Mouse (Mus musculus) stomach, postnatal 0 days (tissue): ENCODE data around the gene Ptprk. TPM values are rescaled to one million over a fixed set of nuclear protein-coding genes. Genes with fewer than 3 reads are reported as not detected.

Source experiments
- ATAC-seq: fragments of 200-750 bp; cut with Nextera tagmentation; 2 replicates; pipeline ENCODE4 v1.8.0; 2017; ENCODE audit not compliant: low FRiP score, low TSS enrichment
- DNase-seq: peaks from one replicate; pipeline ENCODE4 v3.0.0-alpha.2; 2016; ENCODE audit warnings: low spot score
- H3K27ac ChIP-seq: fragments of 300-500 bp; sonication (generic); replicated peaks from 2 replicates; pipeline ENCODE4 v1.5.1; 2014; ENCODE audit warnings: mild to moderate bottlenecking, control low read depth
- H3K27me3 ChIP-seq: fragments of 300-500 bp; sonication (generic); 2 replicates; pipeline ENCODE4 v1.6.1; 2014; ENCODE audit warnings: low read length; ENCODE audit not compliant: control insufficient read depth, insufficient read depth
- H3K36me3 ChIP-seq: fragments of 300-500 bp; sonication (generic); 2 replicates; pipeline ENCODE4 v1.6.1; 2014; ENCODE audit warnings: low read length, mixed read lengths; ENCODE audit not compliant: control insufficient read depth, insufficient read depth
- H3K4me1 ChIP-seq: fragments of 300-500 bp; sonication (generic); replicated peaks from 2 replicates; pipeline ENCODE4 v1.6.1; 2014; ENCODE audit warnings: antibody characterized with exemption; ENCODE audit not compliant: control insufficient read depth, insufficient read depth
- H3K4me2 ChIP-seq: fragments of 300-500 bp; sonication (generic); replicated peaks from 2 replicates; pipeline ENCODE4 v1.6.1; 2014; ENCODE audit warnings: low read depth, mild to moderate bottlenecking, control low read depth, moderate library complexity
- H3K4me3 ChIP-seq: fragments of 300-500 bp; sonication (generic); 2 replicates; pipeline ENCODE4 v1.5.1; 2014; ENCODE audit warnings: low read depth, low read length, control low read depth
- H3K9ac ChIP-seq: fragments of 300-500 bp; sonication (generic); 2 replicates; pipeline ENCODE4 v1.6.1; 2014; ENCODE audit warnings: mild to moderate bottlenecking, low read length, control low read depth, mixed read lengths
- H3K9me3 ChIP-seq: fragments of 300-500 bp; sonication (generic); 2 replicates; pipeline ENCODE4 v1.6.1; 2016; ENCODE audit warnings: low read length; ENCODE audit not compliant: control insufficient read depth
- CTCF ChIP-seq: IDR thresholded peaks from 2 replicates; pipeline ENCODE4 v1.5.1; 2016; ENCODE audit warnings: antibody characterized with exemption, low read depth, mild to moderate bottlenecking, moderate library complexity
- EP300 ChIP-seq: optimal IDR thresholded peaks from 2 replicates; pipeline ENCODE3; 2016; ENCODE audit warnings: antibody characterized with exemption
- WGBS: fragments of 180-500 bp; shearing (Covaris S2); extraction: QIAGEN DNeasy Blood & Tissue Kit; methylation state at CpG from one replicate; pipeline ENCODE4 v1.1.7; 2014; 5-methylcytosine and 5-hydroxymethylcytosine counted together
- polyA plus RNA-seq: library from polyadenylated mRNA; unstranded; fragments of >200 nt; fragmentation: Nextera tagmentation; extraction: Ambion mirVana; gene quantifications from 2 replicates; pipeline ENCODE4 v1.2.1, GENCODE M21; 2015

Gene Ptprk
- polyA plus RNA-seq, 1 experiment from 2014 or later = 26.9 TPM

- no peaks in the 10 kb centered on the region for H3K4me1 ChIP-seq
- no peak overlapping the region for H3K27ac ChIP-seq
- ATAC-seq (no peak), DNase-seq (no peak)
- H3K9ac ChIP-seq = no peak overlapping the region
- H3K27me3 ChIP-seq = no peaks in the 10 kb centered on the region
- WGBS = 74% methylated on average over 4 of the region's 4 CpGs
- no peak overlapping the region for H3K4me2 ChIP-seq
- TF ChIP-seq EP300 (no peak), CTCF (no peak)
- peaks cover 3% of the 10 kb centered on the region; the same call in 1 of the 2 replicates for H3K36me3 ChIP-seq
- no peaks in the 10 kb centered on the region for H3K9me3 ChIP-seq
- no peak overlapping the region for H3K4me3 ChIP-seq
These were observed 512.0 kb downstream of the Ptprk start for GRCm38 (mm10) chr10:28586565-28587138.

- no peak overlapping the region for H3K4me3 ChIP-seq
- TF ChIP-seq CTCF = no peak
- TF ChIP-seq EP300 = no peak
- DNase-seq (no peak), ATAC-seq (no peak)
- H3K4me2 ChIP-seq = no peak overlapping the region
- H3K36me3 ChIP-seq = no peaks in the 10 kb centered on the region
- H3K27me3 ChIP-seq = no peaks in the 10 kb centered on the region
- H3K9ac ChIP-seq = no peak overlapping the region
- H3K27ac ChIP-seq = no peak overlapping the region
- H3K9me3 ChIP-seq = no peaks in the 10 kb centered on the region
- 79% methylated on average over 4 of the region's 4 CpGs for WGBS
- no peaks in the 10 kb centered on the region for H3K4me1 ChIP-seq
These were observed 513.8 kb downstream of the Ptprk start for GRCm38 (mm10) chr10:28588401-28588800.

DNA sequence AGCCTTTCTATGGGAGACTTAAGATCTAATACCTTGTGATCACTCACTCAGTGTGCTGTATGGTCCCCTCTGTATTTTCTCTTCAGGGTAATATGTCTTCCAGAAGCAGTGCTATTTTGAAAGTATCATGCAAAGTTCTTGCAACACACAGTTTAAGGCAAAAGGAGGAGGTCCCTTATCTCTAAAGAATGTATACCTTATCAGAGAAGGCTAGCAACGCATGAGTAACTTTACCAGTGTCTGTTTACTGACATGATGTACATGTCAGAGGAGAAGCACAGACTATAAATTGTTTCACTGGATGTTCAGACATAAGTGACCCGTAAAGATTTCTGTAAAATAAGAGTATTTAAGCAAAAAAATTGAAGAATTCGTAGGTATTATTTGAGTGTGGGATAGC is 516.2 kb downstream of the Ptprk start:
- H3K36me3 ChIP-seq = no peaks in the 10 kb centered on the region
- no peak overlapping the region for H3K27ac ChIP-seq
- 76% methylated on average over 3 of the region's 3 CpGs for WGBS
- TF ChIP-seq EP300 = no peak
- TF ChIP-seq CTCF = no peak
- ATAC-seq (no peak), DNase-seq (no peak)
- H3K9ac ChIP-seq = no peak overlapping the region
- H3K4me3 ChIP-seq = no peak overlapping the region
- H3K9me3 ChIP-seq = no peaks in the 10 kb centered on the region
- no peaks in the 10 kb centered on the region for H3K27me3 ChIP-seq
- no peak overlapping the region for H3K4me2 ChIP-seq
- no peaks in the 10 kb centered on the region for H3K4me1 ChIP-seq

GRCm38 (mm10) chr10:28593566-28594292 is 519.1 kb downstream of the Ptprk start:
- DNase-seq (no peak), ATAC-seq (no peak)
- Histone ChIP-seq H3K27ac (no peak overlapping the region), H3K4me1 (no peaks in the 10 kb centered on the region), H3K4me3 (no peak overlapping the region), H3K36me3 (no peaks in the 10 kb centered on the region), H3K27me3 (no peaks in the 10 kb centered on the region), H3K4me2 (no peak overlapping the region), H3K9me3 (no peaks in the 10 kb centered on the region), H3K9ac (no peak overlapping the region)
- 42% methylated on average over 3 of the region's 4 CpGs for WGBS
- TF ChIP-seq EP300 = no peak
- TF ChIP-seq CTCF = no peak

DNA sequence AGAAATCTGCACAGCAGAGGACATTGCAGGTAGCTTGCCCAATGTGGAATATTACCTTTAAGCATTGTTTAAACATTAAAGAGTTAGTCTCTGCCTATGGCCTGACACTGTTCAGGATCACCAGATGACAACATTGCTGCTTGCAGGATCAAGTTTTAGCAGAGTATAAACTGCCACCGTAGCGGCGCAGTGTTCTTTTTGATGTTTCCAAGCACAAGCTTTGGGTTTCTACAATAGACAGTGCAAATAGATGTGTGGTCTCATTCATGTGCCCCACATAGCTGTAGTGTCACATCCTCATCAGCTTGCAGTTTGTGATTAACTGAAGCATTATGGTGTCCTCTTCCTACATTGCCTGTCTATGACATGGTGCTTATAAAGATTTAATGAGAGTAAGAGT is 522.3 kb downstream of the Ptprk start:
- H3K27ac ChIP-seq = no peak overlapping the region
- H3K4me3 ChIP-seq = no peak overlapping the region
- TF ChIP-seq EP300 (no peak), CTCF (no peak)
- no peak for ATAC-seq
- H3K36me3 ChIP-seq = no peaks in the 10 kb centered on the region
- H3K4me1 ChIP-seq = no peaks in the 10 kb centered on the region
- no peak overlapping the region for H3K4me2 ChIP-seq
- no peaks in the 10 kb centered on the region for H3K27me3 ChIP-seq
- no peaks in the 10 kb centered on the region for H3K9me3 ChIP-seq
- H3K9ac ChIP-seq = no peak overlapping the region
- no peak for DNase-seq
- WGBS = 88% methylated on average over 3 of the region's 3 CpGs

DNA sequence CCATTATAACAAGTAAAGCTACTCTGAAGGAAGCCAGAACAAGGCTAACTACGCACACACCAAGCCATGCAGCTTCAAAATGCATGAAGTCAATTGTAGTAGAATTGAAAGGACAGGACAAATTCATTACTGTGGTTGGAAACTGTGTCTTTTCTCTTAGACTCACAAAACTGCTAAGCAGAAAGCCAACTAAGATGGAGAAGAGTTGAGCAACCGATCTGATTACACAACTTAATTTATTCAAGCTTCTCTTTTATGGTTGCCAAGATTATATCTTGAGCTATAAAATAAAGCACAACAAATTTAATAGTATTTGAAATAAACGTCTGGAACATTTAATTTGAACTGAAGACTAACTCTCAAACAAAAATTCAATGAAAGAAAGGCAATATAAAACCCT is 534.5 kb downstream of the Ptprk start:
- no peak for ATAC-seq
- no peak for DNase-seq
- no peak overlapping the region for H3K9ac ChIP-seq

More for the DNA sequence above, 534.5 kb downstream of the Ptprk start:
- H3K4me1 ChIP-seq = no peaks in the 10 kb centered on the region
- no peaks in the 10 kb centered on the region for H3K9me3 ChIP-seq
- H3K4me3 ChIP-seq = no peak overlapping the region
- H3K4me2 ChIP-seq = no peak overlapping the region
- WGBS = 58% methylated on average over 3 of the region's 3 CpGs
- no peaks in the 10 kb centered on the region for H3K36me3 ChIP-seq
- TF ChIP-seq CTCF = no peak
- TF ChIP-seq EP300 = no peak
- H3K27me3 ChIP-seq = no peaks in the 10 kb centered on the region
- no peak overlapping the region for H3K27ac ChIP-seq
